Mouse (Mus musculus): ENCODE results near the gene Cd22.
"Not testable (repeated sequence)": the region's sequence is repeated elsewhere in the genome, so short reads cannot be mapped to it uniquely, and the experiment has no call there.

The Cd22 gene

DNA sequence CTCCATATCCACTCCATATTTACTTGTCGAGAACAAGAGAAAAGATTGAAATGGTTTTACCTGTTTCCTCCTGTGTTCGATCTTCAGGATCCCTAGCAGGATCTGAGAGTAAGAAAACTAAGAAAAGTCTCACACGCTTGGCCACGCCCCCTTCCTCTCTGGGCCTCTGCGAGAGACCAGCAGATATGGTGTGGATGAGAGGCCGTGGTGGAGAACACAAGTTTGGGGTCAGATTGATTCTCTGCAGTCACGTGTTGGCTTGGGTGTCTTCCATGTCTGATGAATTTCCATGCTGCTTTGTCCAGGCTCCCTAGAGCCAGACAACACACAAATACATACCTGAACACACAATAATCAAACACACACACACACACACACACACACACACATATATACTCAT, at the start of gene Cd22:
TSS of gene Cd22 (minus strand) at position 167 of the 400 bp plus-strand sequence.
- in situ Hi-C loops (cut with MboI, MseI), result loop anchor here (25.0 kb wide), 1 partner anchor 1443 kb away; no protein-coding TSS in a partner anchor

DNA sequence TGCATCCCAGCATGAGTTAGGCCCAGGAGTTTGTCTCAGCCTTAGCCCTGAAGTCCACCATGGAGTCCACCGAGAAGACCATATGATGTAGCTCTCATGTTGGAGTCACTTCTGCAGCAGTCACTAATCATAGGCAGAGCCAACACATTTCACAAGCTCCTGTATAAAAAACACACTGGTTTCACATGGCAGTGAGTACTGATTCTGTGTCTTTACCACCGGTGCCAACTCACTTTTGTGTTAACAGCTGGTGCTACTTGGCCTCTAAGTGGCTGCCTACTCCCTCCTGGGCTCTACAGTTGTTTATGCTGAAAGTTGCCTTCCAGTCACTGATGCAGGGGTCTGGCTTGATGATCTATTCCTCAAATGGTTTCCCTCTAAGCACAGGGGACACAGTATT, 44.4 kb upstream of the Cd22 start, which contains the start of gene Hamp2:
TSS of gene Hamp2 (minus strand) at position 101 of the 400 bp plus-strand sequence.
- in situ Hi-C loops (cut with MboI, MseI), result not testable (repeated sequence)

- in situ Hi-C loops (cut with MboI, MseI), result no loop called here
These were observed 43.9 kb upstream of the Cd22 start for GRCm38 (mm10) chr7:30924071-30924470.

DNA sequence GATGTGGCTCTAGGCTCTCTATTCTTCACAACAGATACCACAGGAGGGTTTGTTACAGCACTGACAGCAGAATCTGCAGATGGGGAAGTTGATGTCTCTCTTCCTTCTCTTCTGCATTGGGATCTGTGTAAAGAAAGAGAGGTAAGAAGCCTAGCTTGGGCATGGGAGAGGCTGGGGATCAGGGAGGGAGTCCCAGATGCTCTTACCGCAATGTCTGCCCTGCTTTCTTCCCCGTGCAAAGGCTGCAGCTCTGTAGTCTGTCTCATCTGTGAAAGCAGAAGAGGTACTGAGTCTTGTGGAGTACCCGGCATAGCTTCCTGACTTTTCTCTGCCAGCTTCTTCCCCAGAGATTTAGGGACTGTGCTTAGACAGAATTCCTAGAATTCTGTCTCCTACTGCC, 42.3 kb upstream of the Cd22 start:
- in situ Hi-C loops (cut with MboI, MseI), result not testable (repeated sequence)

- in situ Hi-C loops (cut with MboI, MseI), result no loop called here
These were observed 40.1 kb upstream of the Cd22 start for GRCm38 (mm10) chr7:30920217-30920616.

DNA sequence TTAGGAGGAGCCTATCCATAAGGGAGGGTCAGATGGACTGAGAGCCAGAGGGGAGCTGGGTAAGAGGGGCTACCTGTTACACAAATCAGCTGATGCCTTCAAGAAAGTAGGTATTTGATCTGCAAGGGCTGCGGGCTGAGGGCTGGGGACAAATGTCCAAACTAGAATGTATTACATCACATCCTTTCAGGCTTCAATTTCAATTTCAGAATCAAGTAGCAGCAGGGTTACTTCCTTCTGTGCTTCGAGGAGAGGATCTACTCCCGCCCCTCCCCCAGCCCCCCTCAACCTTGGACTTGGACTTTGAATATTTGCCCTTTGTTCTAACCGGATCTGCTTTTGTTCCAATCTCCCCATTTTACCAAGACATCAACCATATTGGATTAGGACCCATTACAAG, 37.1 kb upstream of the Cd22 start:
- in situ Hi-C loops (cut with MboI, MseI), result no loop called here

DNA sequence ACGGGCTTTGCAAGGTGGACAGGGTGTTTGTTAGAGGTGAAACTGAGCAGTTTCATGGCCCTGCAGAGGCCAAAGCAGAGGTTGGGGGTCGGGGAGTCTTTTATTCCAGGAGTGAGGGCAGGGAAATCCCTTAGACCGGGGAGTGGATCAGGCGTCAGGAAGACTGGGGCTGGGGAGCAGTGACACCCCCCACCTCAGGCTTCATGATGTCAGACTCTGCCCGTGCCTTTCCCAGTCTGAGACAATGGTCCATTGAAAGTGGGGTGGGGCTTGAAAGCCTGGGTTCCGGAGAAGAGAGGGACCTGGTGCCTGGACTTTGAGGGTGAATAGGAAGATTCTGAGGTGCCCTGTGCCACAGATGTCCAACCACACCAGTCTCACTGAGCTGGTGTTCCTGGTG, 36.6 kb upstream of the Cd22 start:
- in situ Hi-C loops (cut with MboI, MseI), result no loop called here

DNA sequence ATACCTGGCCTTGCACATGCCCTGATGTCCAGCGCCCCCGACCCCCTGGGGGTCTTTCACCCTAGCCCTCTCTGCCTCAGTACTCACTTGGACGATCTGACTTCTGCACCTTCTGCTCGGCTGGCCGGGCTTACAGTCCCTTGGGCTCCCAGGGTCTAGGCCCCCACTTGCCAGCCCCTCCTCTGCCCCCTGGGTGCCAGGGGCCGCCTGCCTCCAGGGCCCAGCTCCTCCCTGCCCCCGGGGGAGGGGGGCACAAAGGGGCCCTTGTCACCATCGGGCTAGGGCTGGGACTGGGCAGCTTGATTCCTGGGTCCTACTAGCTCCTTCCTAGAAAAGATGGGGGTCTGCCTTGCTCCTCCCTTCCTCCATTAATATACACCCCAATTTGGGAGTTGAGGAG, 34.6 kb upstream of the Cd22 start, which contains the start of gene Mag:
TSS of gene Mag (minus strand) at position 142 of the 400 bp plus-strand sequence.
- in situ Hi-C loops (cut with MboI, MseI), result no loop called here

GRCm38 (mm10) chr7:30909773-30910172, 29.6 kb upstream of the Cd22 start:
- in situ Hi-C loops (cut with MboI, MseI), result no loop called here

DNA sequence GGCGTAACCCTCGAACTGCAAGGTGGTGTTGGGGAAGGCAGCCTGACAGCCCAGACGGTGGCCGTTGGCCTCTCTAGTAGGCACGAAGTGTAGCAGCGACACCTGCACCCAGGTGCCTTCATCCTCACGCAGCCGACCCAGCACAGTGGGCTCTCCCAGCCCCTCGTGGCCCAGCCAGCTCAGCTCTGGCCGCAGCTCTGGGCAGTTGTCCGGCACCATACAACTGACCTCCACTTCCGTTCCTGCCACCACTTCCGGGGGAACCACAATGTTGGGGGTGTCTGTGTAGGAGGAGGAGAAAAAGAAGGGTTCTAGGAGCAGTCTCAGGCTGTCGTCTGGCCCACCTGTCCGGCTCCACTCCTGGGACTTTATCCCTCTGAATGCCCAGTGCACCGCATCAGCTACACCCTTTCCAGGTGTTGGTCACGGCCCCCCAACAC, 28.9 kb upstream of the Cd22 start:
- in situ Hi-C loops (cut with MboI, MseI), result no loop called here

DNA sequence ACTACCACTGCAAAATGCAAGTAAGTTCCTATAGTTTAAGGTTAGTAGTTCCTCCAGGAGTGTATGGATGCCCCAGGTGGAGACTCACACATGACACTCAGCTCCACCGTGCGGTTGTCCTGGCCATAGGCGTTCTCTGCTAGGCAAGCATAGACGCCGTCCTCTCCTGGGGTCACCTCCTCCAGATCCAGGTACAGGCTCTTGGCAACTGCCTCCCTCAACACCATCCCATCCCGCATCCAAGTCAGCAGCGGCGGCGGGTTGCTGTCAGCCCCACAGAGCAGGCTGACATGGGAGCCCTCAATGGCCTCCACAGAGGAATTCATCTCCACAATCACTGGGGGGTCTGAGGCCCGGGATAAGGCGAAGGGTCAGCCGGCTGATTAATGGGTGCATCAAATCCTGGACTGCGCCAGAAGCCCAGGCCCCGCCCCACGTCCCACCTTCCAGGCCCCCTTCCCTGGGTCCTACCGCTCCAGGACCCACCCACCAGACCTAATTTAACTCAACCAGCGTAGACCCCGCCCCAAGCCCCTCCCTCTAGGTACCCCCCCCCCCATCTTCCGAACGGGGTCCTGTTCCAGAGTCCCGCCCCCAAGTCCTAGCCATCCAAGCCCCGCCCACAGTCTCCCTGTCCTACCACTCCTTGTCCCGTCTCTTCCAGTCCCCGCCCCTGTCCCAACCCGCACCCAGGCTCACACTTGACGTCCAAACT, 28.3 kb upstream of the Cd22 start:
- in situ Hi-C loops (cut with MboI, MseI), result no loop called here

DNA sequence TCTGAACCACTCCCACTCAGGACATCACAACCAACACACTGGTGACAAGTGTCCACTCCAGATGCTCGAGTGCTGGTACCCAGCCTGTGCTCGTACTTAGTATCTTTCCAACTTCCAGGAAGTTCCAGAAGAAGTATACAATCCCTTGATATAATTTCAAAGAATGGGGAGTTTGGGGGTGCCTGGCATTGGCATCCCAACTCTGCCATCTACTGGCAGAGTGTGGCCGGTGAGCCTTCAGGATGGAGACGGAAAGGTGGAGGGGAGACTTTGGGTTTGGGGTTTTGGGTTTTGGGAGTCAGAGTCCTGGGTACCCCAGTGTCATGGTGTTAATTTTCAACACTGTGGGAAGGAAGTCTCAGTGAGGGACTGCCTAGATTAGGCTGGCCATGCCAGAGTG, 23.9 kb upstream of the Cd22 start:
- in situ Hi-C loops (cut with MboI, MseI), result no loop called here

- in situ Hi-C loops (cut with MboI, MseI), result loop anchor here (25.0 kb wide), 1 partner anchor 1458 kb away; no protein-coding TSS in a partner anchor
These were observed 15.1 kb upstream of the Cd22 start for GRCm38 (mm10) chr7:30895217-30895616.

- in situ Hi-C loops (cut with MboI, MseI), result loop anchor here (25.0 kb wide), 1 partner anchor 1455 kb away; no protein-coding TSS in a partner anchor
These were observed 12.4 kb upstream of the Cd22 start for GRCm38 (mm10) chr7:30892515-30892914.

DNA sequence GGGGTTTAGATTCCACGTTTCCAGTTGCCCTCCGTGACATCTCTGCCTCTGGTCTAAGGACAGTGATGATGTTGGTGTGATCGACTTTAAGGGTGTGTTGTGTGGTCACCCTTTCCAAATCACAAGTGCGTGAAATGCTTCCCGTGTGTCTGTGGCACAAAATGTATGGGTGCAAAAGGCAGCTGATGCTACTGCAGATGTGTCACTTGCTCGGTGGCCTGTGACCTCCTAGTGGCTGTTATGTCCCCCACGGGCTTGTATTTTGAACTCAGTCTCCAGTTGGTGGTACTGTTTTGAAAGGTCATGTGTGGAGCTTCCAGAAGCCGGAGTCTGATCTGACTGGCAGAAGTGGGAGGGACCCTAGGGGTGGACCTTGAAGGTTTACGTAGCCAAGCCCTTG, 11.6 kb upstream of the Cd22 start:
- in situ Hi-C loops (cut with MboI, MseI), result loop anchor here (25.0 kb wide), 1 partner anchor 1454 kb away; no protein-coding TSS in a partner anchor

DNA sequence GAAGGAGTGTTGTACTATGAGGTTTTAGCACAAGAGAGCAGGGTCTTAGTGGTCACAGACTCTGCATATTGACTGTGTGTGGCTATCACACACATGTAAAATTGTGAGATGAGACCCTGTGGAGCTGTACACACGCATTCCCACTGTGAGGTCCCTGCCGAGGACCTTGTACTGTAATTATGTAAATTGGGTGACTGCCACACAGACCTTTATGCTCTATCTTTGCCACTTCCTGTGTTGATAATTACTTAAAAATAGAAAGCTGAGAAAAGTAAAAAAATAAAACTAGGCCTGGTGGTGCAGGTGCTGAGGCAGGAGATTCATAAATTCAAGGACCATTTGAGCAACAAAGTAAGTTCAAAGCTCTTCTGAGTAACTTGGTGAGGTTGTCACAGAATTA, 10.5 kb upstream of the Cd22 start:
- in situ Hi-C loops (cut with MboI, MseI), result loop anchor here (25.0 kb wide), 1 partner anchor 1453 kb away; no protein-coding TSS in a partner anchor

DNA sequence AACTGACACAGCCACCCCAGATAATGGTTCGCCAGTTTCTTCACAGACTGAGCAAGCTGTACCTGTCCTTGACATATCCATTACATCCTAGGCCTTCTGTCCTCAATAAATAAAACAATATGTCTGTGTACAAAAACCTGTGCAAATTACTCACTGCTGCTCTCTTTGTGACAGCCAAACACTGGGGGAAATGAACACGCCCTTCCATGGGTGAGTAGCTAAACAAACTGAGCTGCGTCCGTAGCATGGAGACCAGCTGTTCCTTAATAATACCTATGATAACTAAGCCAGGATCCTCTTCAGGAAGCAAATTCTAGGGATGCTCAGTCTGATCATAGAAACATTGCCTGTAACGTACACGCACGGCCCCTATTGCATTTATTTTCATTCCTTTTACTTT, 8.6 kb upstream of the Cd22 start:
- in situ Hi-C loops (cut with MboI, MseI), result loop anchor here (25.0 kb wide), 1 partner anchor 1451 kb away; no protein-coding TSS in a partner anchor

DNA sequence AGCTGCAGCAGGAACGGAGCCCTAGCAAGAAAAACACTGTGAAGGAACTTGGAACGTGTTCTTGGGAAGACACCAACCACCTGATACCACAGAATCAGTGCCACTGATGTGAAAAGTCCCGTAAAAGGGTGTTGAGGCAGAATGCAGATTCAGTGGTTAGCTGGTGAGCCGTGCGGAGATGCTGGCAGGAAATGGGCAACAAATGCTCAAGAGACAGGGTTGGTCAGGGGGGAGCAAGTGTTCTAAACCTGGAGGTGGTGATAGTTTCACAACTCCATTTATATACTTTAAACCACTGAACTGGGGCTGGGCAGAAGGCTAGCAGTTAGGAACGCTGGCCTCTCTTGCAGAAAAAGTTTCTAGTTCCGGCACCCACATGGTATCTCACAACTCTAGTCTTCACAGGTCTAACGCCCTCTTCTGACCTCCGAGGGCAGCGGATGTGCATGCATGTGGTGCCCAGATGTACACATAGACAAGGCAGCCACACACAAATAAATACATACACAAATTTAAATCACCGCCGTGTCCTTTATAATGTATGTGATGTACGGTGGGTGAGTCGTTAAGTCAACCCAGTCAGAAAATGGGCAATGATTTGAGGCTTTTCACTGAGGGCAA, 7.5 kb upstream of the Cd22 start:
- in situ Hi-C loops (cut with MboI, MseI), result loop anchor here (25.0 kb wide), 1 partner anchor 1450 kb away; no protein-coding TSS in a partner anchor

DNA sequence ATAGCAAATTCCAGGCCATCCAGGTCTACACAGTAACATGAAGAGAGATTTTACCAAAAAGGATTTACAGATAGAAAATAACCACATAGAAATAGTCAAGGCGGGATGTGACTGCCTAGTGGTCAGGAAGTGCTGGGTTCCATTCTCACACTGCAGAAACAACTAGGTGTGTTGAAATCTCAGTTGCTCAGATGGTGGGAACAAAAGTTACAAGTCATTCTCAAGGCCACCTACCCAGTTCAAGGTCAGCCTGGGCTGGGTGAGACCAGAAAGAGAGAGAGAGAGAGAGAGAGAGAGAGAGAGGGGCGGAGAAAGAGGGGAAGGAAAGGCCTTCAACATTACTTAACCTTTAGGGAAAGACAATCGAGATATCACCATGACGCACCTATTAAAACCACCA, 6.7 kb upstream of the Cd22 start:
- in situ Hi-C loops (cut with MboI, MseI), result loop anchor here (25.0 kb wide), 1 partner anchor 1450 kb away; no protein-coding TSS in a partner anchor

GRCm38 (mm10) chr7:30884047-30884446, 3.9 kb upstream of the Cd22 start:
- in situ Hi-C loops (cut with MboI, MseI), result loop anchor here (25.0 kb wide), 1 partner anchor 1447 kb away; no protein-coding TSS in a partner anchor

DNA sequence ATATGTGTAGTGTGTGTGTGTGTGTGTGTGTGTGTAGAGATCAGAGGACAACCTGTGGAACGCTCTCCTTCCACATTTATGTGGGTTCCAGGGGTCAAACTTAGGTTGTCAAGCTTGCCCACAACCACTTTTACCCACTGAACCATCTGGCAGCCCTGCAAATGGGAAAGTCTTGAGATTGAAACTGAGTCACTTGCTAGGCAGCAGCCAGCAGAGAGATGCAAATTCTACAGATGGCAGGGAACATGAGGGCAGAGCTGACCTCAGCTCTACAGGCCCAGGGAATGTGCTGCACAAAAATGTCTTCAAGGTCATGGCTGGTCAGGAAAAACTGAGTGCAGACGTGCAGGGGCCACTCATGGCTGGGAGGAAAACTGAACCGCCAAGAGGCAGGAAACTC, 1.2 kb upstream of the Cd22 start:
- in situ Hi-C loops (cut with MboI, MseI), result loop anchor here (25.0 kb wide), 1 partner anchor 1444 kb away; no protein-coding TSS in a partner anchor

GRCm38 (mm10) chr7:30878950-30879349, 1.2 kb downstream of the Cd22 start:
- in situ Hi-C loops (cut with MboI, MseI), result loop anchor here (25.0 kb wide), 1 partner anchor 1442 kb away; no protein-coding TSS in a partner anchor
